Mouse (Mus musculus): ENCODE data around the gene Jak3. TPM values are rescaled to one million over a fixed set of nuclear protein-coding genes. Genes with fewer than 3 reads are reported as not detected.

Gene Jak3
- polyA plus RNA-seq, 1 experiment: 15.3 TPM

DNA sequence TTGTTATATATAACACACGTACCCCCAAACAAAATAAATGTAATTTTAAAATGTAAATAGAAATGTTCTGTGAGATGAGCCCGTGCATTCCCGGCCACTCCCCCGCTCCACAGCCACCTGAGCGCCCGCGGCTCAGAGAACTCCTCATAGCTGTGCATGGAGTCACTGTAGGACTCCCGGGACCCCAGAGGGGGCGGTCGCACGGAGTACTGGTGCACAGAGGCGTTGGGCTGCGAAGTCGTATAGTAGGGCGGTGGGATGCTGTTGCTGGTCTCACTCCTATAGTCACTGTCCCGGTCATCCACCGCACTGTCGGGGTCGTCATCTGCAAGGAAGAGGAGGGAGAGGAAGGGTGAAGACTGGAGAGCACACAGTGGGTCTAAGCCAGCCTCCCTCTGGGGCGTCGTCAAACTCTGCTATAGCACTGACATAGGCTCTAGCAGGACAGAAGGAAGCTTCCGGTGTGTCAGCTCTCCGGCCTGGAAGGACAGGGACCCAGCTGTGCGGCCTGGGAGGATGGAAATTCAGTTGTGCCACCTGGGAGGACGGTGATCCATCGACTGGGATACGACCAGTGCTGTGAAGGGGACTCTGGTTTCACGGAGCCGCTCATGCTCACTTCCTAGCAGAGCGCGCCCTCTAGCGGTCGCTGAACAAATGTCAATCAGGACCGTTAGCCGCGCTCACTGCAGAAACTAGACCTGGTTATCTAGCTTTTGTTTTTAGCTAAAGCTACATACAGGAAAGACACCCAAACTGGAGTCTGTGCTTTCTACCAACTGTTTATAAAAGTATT, 15.6 kb upstream of the Jak3 start:
- no peak for DNase-seq (ENCODE audit: low read depth, low spot score)
- WGBS: 13% methylated on average over 36 of the region's 36 CpGs

DNA sequence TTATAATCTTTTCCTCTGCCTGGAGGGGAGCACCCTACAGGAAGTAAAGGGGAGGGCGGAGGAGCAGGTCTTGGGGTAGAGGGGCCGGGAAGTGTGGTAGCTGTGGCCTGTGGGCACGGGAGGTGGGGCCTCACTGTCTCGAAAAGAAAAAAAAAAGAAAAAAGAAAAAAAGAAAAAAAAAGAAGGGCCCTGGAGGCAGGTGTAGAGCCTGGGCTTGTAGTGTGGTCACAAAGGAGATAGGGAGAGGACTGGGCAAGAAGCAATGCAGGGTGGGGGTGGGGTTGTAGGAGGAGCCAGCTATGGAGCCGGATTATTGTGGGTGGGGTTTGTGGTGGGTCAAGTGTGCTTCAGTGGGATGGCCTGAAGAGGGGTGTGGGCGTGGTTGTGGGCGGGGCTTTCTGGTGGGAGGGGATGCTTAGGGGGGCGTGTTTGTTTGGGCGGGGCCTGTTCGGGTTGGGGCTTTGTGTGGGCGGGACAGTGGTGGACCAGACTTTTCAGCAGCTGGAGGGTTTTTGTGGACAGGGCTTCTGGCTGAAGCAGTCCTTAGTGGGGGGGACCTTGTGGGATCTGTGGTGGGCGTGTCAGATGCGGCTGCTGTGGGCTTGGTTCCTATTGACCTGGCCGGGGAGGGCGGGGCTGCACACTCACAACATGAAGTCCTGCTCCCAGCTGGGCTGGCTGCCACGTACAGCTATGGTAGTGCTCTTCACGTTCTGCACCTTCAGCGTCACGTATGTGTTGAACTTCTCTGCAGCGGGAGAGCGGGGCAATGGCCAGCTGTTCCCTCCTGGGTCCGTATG, 10.6 kb upstream of the Jak3 start:
- DNase-seq (ENCODE audit: low read depth, low spot score): no peak
- WGBS: 4% methylated on average over 22 of the region's 22 CpGs

DNA sequence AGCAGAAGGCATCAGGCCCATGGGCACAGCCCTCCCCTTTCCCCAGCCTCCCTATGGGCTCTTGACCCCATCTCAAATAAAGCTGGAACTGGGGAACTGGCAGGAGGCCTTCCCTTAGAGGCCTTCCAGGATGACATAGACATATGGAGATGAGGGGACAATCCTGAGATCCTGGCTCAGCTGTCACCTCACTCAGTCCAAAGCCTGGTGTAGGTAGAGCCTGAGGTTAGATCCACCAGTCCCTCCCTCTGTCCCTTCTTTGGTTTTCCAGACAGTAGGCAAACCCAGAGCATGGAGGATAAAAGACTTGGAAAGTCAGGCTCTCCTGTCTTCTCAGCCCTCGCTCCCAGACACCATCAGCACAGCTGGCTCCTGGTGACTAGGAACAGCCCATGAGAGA, 9.2 kb upstream of the Jak3 start:
- DNase-seq (ENCODE audit: low read depth, low spot score): no peak
- WGBS: 70% methylated on average over 1 of the region's 1 CpGs

DNA sequence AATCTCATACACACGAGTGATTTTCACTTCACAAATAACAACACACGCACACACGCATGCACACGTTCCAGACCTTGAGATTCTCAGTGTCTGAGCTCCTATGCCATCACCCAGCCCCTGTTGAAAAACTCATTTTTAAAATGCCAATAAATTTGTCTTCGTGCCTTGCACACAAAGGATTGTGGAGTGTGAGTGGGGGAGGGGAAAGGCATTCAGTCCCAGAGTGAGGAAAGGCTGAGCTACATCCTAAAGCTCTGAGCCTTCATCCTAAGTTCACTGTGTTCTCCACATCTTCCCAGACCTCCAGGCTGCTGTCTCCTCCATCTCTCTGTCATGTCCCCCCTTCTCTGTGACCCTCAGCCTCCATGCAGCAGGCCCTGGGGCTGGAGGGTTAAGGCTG, 8.8 kb upstream of the Jak3 start:
- WGBS: 64% methylated on average over 5 of the region's 5 CpGs
- DNase-seq (ENCODE audit: low read depth, low spot score): no peak

DNA sequence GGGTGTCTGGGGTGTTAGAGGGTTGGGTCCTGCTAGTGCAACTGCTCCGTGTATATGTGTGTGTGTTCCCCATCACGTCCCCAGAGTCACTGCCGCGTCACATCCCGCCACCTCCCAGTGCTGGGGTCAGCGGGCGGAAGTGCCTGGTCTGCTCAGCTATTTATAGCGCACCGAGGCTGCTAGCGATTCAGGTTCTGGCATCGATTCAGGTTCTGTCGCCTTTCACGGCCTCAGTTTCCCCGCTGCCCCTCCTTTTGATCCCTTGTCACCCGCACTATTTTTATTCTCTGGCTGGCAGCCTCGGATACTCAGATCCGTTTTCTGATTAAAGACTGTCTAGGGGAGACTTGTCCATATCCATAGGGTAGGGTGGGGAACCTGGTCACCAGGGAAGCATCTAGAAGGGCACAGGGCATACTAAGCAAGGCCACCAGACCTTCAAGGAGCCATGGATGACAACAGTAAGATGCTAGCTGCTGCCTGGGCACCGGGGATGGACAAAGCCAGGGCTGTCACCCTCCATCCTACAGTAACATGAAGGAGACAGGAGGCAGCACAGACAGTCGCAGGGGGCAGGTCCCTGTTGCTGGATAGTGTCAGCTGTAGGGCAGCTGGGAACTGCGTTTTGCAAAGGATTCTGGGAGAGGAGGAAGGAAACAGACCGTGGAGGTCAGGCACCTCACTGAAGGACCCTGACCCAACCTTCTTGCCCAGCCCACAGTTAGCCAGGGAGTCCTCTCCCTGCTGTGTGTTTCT, 7.7 kb upstream of the Jak3 start:
- WGBS: 2% methylated on average over 21 of the region's 21 CpGs
- no peak for DNase-seq (ENCODE audit: low read depth, low spot score)

DNA sequence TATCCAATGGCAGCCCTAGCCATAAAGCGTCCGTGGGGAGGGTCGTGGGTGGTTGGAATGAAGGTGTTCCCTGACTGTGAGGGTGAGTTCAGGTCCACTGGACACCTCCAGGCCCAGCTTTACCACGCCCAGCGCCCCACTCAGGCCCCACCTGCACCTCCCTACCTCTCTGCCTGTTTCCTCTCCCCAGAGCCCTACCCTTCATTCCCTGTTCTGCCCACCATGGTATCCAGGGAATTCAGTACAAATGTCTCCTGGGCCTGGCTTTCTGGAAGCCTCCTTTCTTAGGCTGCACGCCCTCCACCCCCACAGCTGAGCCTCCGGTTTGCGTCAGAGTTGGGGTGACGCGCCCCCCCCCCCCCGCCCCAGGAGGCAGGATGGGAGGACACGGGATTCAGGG, 5.9 kb upstream of the Jak3 start:
- DNase-seq (ENCODE audit: low read depth, low spot score): no peak
- WGBS: 15% methylated on average over 12 of the region's 12 CpGs

DNA sequence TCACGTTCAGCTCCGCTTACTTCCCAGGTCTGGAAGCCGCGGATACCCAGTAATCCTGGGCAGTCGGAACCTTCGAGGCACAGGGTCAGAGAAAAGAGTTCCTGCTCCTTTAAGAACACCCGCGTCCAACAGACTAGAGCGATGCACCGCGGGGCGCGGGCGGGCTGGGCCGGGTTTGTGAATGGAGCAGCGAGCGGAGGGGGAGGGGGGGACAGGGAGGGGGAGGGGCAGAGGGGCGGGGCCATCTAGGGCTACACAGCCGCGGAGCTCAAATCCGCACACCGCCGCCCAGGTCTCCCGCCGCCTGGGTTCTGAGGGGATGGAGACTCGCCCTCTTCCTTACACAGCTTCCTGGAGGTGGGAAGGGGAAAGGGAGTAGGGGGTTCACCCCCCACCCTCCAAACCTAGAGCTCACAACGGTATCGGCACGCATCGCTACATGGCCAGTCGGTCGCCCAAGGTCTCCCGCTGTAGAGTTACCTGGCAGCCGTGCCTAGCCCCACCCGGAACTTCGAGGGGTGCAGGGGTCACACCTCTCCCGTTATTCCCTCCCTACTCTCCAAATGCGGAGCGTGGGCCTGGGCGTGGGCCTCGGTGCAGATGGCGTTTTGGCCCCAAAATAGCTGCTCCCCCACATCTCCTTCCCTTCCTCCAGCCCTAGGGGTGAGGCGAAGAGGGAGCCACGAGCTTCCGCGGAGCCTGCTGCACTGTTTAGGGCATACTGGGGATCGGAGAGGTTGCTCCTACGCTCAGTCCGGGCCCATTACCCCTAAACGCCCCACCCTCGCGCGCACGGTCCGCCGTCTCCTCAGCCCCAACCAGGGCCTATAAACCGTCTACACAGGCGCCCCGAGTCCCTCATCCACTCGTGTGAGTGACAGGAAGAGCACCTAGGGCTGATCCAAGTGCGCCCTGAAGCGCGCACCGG, 5.2 kb upstream of the Jak3 start:
- no peak for DNase-seq (ENCODE audit: low read depth, low spot score)
- under 1% methylated on average over 56 of the region's 64 CpGs for WGBS

DNA sequence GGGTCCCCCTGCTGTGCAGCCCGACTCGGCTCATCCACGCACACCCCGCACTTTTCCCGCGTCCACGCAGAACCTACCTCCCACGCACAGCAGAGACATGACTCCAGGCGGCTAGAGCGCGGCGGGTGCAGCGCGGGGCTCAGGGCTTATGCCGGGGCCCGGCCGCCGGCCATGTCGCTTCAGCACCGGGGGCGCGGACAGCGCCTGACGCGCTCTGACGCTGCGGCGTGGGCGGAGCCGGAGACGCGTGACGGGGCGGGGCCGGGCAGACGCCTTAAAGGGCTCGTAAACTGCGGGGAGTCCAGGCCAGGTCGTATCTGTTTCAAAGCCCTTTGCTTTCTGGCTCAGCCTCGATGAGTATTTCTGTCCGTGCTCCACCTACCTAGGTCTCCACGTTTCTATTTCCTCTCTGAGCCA, 4.5 kb upstream of the Jak3 start, which contains the start of gene Unc13a:
Unc13a (minus strand) TSS at position 209 of the 417 bp plus-strand sequence.
- no peak for DNase-seq (ENCODE audit: low read depth, low spot score)
- WGBS: under 1% methylated on average over 42 of the region's 42 CpGs

DNA sequence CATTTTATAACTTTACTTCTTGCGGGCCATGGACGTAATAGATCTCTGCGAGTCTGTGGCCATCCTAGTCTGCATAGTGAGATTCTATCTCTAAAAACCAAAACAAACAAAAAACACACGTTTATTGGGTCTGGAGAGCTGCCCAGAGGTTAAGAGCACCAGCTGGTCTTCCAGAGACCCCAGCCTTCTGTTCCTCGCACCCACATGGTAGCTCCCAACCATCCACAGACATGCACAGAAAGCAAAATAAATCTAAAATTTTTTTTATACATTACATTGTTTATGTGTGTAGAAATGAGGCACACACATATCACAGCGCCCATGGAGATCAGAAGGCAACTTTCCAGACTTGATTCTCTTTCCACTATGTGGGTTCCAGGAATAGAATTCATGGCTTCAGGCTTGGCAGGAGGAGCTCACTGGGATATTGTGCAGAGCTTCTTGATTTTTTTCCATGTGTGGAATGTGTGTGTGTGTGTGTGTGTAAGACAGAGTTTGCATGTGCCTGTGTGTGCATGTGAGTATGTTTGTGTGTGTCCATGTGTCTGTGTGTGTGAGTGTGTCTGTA, 3.8 kb upstream of the Jak3 start:
- no peak for DNase-seq (ENCODE audit: low read depth, low spot score)
- 55% methylated on average over 6 of the region's 6 CpGs for WGBS

DNA sequence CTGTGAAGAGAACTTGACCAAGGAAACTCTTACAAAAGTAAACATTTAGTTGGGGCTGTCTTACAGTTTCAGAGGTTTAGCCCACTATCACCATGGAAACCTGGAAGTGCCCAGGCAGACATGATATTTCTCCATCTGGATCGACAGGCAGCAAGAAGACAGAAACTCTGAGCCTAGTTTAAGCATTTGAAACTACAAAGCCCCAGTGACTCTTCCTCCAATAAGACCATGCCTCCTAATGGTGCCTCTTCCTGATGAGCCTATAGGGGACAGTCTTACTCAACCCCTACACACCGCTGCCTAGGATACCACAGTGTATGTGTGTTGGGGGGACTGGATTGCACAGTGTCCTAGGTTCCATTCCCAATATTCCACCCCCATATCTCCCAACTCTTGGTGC, 2.0 kb upstream of the Jak3 start:
- 74% methylated on average over 2 of the region's 2 CpGs for WGBS
- no peak for DNase-seq (ENCODE audit: low read depth, low spot score)

DNA sequence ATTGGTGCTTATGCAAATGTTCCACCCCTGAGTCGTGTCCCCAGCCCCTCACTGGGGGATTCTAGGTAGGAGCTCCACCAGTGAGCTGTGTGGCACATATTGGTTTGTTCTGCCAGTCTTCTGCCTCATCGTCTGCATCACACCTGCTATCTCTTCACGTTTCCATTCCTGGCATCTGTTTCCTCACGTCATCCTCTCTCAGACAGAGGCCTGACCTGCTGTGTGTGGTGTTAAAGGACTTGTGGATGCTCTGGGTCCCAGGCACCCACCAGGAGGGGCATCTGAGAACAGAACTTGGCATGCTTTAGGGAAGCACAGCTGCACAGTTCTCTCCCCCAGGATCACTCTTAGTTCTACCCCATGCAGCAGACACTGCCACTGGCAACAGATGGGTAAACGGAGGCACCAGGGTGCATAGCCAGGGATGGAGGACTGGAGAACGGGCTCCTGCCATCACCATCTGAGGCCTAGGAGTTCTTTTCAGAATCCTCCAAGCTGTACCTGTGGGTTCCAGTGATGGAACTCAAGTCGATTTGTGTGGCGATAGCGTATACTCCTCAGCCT, 558 bp upstream of the Jak3 start:
- WGBS: 52% methylated on average over 9 of the region's 9 CpGs
- no peak for DNase-seq (ENCODE audit: low read depth, low spot score)

DNA sequence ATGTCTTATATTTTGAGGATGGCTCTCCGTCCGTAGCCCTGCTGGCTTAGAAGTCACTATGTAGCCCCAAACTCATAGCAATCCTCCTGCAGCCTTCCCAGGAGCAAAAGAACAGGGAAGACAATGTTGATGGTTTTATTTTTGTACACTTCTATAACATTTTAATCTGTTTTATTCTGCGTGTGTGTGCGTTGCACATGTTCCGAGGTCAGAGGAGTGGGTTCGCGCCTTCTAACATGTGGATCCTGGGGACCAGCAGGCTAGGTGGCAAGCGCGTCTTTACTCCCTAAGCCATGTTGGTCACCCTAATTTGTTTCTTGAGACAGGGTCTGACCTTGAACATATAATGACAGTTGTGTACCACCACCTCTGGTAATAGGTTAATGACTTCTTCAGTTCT, 707 bp downstream of the Jak3 start:
- WGBS: 48% methylated on average over 9 of the region's 9 CpGs
- DNase-seq (ENCODE audit: low read depth, low spot score): no peak

DNA sequence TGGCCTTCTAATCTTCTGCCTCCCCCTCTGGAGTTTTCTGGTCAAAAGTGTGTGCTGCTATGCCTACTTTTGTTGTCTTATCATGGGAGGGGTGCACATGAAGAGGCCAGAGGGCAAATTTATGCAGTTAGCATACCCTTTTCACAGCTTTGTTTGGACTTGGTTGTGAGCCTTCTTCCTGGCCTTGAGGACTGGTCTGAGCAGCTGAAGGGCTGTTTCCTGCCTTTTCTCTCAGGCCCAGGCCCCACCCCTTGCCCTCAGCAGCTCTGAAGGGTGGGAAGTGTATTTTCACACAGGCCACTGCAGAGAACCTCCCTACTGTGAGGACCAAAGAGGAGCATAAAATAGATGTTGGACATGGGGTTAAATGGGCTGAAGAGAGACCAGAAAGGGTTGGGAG, 1.5 kb downstream of the Jak3 start:
- DNase-seq (ENCODE audit: low read depth, low spot score): no peak

DNA sequence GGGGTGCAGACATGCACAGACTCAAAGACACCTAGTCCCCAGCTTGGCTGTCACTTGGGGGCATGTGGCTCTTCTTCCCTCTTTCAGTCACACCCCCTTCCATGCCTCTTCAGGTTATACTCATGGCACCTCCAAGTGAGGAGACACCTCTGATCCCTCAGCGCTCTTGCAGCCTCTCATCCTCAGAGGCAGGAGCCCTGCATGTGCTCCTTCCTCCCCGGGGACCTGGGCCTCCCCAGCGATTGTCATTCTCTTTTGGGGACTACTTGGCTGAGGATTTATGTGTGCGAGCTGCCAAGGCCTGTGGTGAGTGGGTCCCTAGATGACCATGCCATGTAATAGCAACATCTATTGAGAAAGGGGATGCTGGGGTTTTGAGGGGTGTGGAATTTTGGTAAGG, 2.1 kb downstream of the Jak3 start:
- 72% methylated on average over 4 of the region's 4 CpGs for WGBS
- no peak for DNase-seq (ENCODE audit: low read depth, low spot score)

DNA sequence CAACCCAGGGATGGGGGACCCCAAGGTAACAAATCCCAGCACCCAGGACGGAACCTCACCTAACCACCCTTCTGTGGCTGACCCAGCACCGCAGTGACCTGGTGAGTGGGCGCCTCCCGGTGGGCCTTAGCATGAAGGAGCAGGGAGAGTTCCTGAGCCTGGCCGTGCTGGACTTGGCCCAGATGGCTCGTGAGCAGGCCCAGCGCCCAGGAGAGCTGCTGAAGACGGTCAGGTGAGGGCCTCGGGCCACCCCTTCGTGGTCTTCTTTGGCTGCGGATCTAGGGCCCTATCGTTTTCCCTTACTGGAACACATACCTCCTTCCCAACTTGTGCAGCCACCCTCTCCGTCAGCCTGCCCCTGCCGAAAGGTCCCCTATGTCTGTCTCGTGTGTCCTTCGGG, 3.0 kb downstream of the Jak3 start:
- WGBS: 81% methylated on average over 16 of the region's 16 CpGs
- no peak for DNase-seq (ENCODE audit: low read depth, low spot score)

DNA sequence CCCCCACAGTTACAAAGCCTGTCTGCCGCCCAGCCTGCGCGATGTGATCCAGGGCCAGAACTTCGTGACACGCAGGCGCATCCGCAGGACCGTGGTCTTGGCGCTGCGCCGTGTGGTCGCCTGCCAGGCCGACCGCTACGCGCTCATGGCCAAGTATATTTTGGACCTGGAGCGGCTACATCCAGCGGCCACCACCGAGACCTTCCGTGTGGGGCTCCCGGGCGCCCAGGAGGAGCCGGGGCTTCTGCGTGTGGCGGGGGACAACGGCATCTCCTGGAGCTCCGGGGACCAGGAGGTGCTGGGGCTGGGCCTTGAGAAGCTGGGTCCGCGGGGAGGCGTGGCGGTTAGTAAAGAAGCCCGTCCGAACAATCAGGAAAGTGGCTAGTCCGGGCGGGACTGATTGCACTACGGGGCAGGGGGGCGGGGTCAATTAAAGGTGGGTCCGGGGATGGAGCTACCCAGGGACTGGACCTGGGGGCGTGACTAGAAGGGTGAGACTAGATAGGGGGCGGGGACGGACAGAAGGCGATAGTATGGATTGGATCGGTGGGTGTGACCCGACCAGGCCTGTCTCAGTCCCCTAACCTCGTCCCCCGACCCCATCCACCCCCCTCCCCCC, 3.6 kb downstream of the Jak3 start:
- DNase-seq (ENCODE audit: low read depth, low spot score): no peak

DNA sequence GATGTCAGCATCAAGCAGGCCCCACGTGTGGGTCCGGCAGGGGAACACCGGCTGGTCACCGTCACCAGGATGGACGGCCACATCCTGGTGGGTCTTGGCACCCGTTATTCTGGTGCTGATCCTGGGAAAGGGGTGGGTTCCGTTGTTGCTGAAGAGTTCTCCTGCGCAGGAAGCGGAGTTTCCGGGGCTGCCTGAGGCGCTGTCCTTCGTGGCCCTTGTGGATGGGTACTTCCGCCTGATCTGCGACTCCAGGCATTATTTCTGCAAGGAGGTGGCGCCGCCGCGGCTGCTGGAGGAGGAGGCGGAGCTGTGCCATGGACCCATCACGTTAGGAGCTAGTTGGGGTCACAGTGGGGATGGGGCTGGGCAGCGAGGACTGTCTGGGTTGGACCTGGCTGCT, 4.4 kb downstream of the Jak3 start:
- WGBS: 77% methylated on average over 21 of the region's 21 CpGs
- no peak for DNase-seq (ENCODE audit: low read depth, low spot score)

More for the DNA sequence above, 3.6 kb downstream of the Jak3 start:
- whole genome bisulfite sequencing: 51% methylated on average over 46 of the region's 46 CpGs

DNA sequence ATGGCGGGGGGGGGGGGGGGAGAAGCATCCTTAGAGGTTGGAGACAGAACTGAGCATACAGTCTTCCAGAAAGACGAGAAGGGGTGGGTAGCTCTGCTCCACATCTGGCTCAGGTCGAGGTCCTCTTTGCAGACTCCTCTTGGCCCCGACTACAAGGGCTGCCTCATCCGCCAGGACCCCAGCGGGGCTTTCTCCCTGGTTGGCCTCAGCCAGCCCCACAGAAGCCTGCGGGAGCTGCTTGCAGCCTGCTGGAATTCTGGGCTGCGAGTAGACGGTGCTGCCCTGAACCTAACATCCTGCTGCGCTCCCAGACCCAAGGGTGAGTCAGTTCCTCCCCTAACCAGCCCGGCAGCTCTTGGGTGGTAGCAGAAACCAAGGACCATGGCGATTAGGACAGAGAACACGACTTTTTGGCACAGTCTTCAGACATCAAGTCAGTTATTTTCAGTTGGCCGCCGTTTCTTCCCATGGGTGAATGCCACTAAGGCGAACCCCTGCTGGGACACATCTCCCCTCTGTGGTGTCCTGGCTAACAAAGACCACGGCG, 5.3 kb downstream of the Jak3 start:
- no peak for DNase-seq (ENCODE audit: low read depth, low spot score)
- WGBS: 70% methylated on average over 18 of the region's 18 CpGs
